Mouse (Mus musculus) embryonic facial prominence, embryonic 11.5 days (tissue): ENCODE measurements around the gene Cnnm4. TPM values are rescaled to one million over a fixed set of nuclear protein-coding genes. Genes with fewer than 3 reads are reported as not detected.

Experiments used
- ATAC-seq: fragments of 200-750 bp; cut with Nextera tagmentation; replicated peaks from 2 replicates; pipeline ENCODE4 v1.8.0; 2017; ENCODE audit warnings: low read depth; ENCODE audit not compliant: insufficient number of reproducible peaks, low FRiP score, low TSS enrichment
- DNase-seq: peaks from one replicate; pipeline ENCODE4 v3.0.0-alpha.2; 2015; ENCODE audit warnings: low spot score
- H3K27ac ChIP-seq: fragments of 300-500 bp; sonication (generic); replicated peaks from 2 replicates; pipeline ENCODE4 v1.5.1; 2014; ENCODE audit warnings: mild to moderate bottlenecking, low read depth, low read length, control low read depth
- H3K27me3 ChIP-seq: fragments of 300-500 bp; sonication (generic); 2 replicates; pipeline ENCODE4 v1.6.1; 2014; ENCODE audit warnings: mild to moderate bottlenecking, low read length, moderate library complexity, mixed read lengths; ENCODE audit not compliant: control insufficient read depth, insufficient read depth
- H3K36me3 ChIP-seq: fragments of 300-500 bp; sonication (generic); replicated peaks from 2 replicates; pipeline ENCODE4 v1.6.1; 2014; ENCODE audit warnings: low read depth, mild to moderate bottlenecking, low read length, moderate library complexity, mixed read lengths; ENCODE audit not compliant: control insufficient read depth, insufficient read depth
- H3K4me1 ChIP-seq: fragments of 300-500 bp; sonication (generic); 2 replicates; pipeline ENCODE4 v1.6.1; 2014; ENCODE audit warnings: low read length, mixed read lengths; ENCODE audit not compliant: control insufficient read depth, insufficient read depth
- H3K4me2 ChIP-seq: fragments of 300-500 bp; sonication (generic); 2 replicates; pipeline ENCODE4 v1.6.1; 2014; ENCODE audit warnings: low read depth, mild to moderate bottlenecking, control low read depth, low read length, moderate library complexity
- H3K4me3 ChIP-seq: fragments of 300-500 bp; sonication (generic); 2 replicates; pipeline ENCODE4 v1.5.1; 2014; ENCODE audit warnings: low read depth, low read length, control low read depth
- H3K9ac ChIP-seq: fragments of 300-500 bp; sonication (generic); replicated peaks from 2 replicates; pipeline ENCODE4 v1.6.1; 2014; ENCODE audit warnings: mild to moderate bottlenecking, control low read depth, low read length
- H3K9me3 ChIP-seq: fragments of 300-500 bp; sonication (generic); replicated peaks from 2 replicates; pipeline ENCODE4 v1.6.1; 2016; ENCODE audit warnings: mild to moderate bottlenecking, low read length, inconsistent platforms, mixed read lengths; ENCODE audit not compliant: control insufficient read depth
- WGBS: fragments of 180-500 bp; shearing (Covaris S2); extraction: QIAGEN DNeasy Blood & Tissue Kit; methylation state at CpG from one replicate; pipeline ENCODE4 v1.1.7; 2014; 5-methylcytosine and 5-hydroxymethylcytosine counted together
- polyA plus RNA-seq: library from polyadenylated mRNA; unstranded; fragments of >200 nt; fragmentation: Nextera tagmentation; extraction: Ambion mirVana; gene quantifications from 2 replicates; pipeline ENCODE4 v1.2.1, GENCODE M21; 2014

The Cnnm4 gene
- polyA plus RNA-seq, 1 experiment from 2014 or later: 12.8 TPM

GRCm38 (mm10) chr1:36476426-36476825 lies 5.0 kb downstream of the Cnnm4 start:
- Histone ChIP-seq H3K9me3 (no peaks in the 10 kb centered on the region), H3K9ac (no peak overlapping the region), H3K36me3 (no peaks in the 10 kb centered on the region), H3K4me1 (peaks cover 8% of the 10 kb centered on the region), H3K27me3 (no peaks in the 10 kb centered on the region), H3K4me2 (no peak overlapping the region), H3K4me3 (no peak overlapping the region), H3K27ac (no peak overlapping the region)
- WGBS: 77% methylated on average over 7 of the region's 7 CpGs
- no peak for DNase-seq
- ATAC-seq: no peak

GRCm38 (mm10) chr1:36478343-36478795 lies 6.9 kb downstream of the Cnnm4 start:
- Histone ChIP-seq H3K4me1 (peaks cover 5% of the 10 kb centered on the region; the same call in 1 of the 2 replicates), H3K9me3 (no peaks in the 10 kb centered on the region), H3K9ac (no peak overlapping the region), H3K4me3 (no peak overlapping the region), H3K36me3 (no peaks in the 10 kb centered on the region), H3K27me3 (no peaks in the 10 kb centered on the region), H3K4me2 (no peak overlapping the region), H3K27ac (no peak overlapping the region)
- DNase-seq: no peak
- 66% methylated on average over 2 of the region's 2 CpGs for whole genome bisulfite sequencing
- ATAC-seq: no peak

GRCm38 (mm10) chr1:36479903-36480899 lies 8.8 kb downstream of the Cnnm4 start:
- H3K27me3 ChIP-seq: no peaks in the 10 kb centered on the region
- H3K9ac ChIP-seq: no peak overlapping the region
- no peak overlapping the region for H3K4me3 ChIP-seq
- ATAC-seq: no peak
- DNase-seq: no peak
- WGBS: 92% methylated on average over 12 of the region's 12 CpGs
- no peaks in the 10 kb centered on the region for H3K36me3 ChIP-seq
- H3K9me3 ChIP-seq: no peaks in the 10 kb centered on the region
- H3K27ac ChIP-seq: no peak overlapping the region
- no peaks in the 10 kb centered on the region for H3K4me1 ChIP-seq
- no peak overlapping the region for H3K4me2 ChIP-seq

- Histone ChIP-seq H3K4me1 (no peaks in the 10 kb centered on the region), H3K4me3 (no peak overlapping the region), H3K9me3 (no peaks in the 10 kb centered on the region), H3K27ac (no peak overlapping the region), H3K4me2 (no peak overlapping the region), H3K36me3 (no peaks in the 10 kb centered on the region), H3K27me3 (no peaks in the 10 kb centered on the region), H3K9ac (no peak overlapping the region)
- DNase-seq (no peak), ATAC-seq (no peak)
- 34% methylated on average over 4 of the region's 4 CpGs for WGBS
These were observed 12.4 kb downstream of the Cnnm4 start for GRCm38 (mm10) chr1:36483825-36484224.

- ATAC-seq: no peak
These were observed 13.7 kb downstream of the Cnnm4 start for GRCm38 (mm10) chr1:36485080-36485479.

GRCm38 (mm10) chr1:36487111-36487510 lies 15.7 kb downstream of the Cnnm4 start:
- H3K4me3 ChIP-seq: no peak overlapping the region
- no peak overlapping the region for H3K27ac ChIP-seq
- no peaks in the 10 kb centered on the region for H3K4me1 ChIP-seq
- no peak for ATAC-seq
- no peak overlapping the region for H3K4me2 ChIP-seq
- no peaks in the 10 kb centered on the region for H3K27me3 ChIP-seq
- no peaks in the 10 kb centered on the region for H3K36me3 ChIP-seq
- WGBS: 75% methylated on average over 9 of the region's 9 CpGs
- DNase-seq: no peak
- no peaks in the 10 kb centered on the region for H3K9me3 ChIP-seq
- no peak overlapping the region for H3K9ac ChIP-seq

More at GRCm38 (mm10) chr1:36485080-36485479, 13.7 kb downstream of the Cnnm4 start:
- H3K4me3 ChIP-seq: no peak overlapping the region
- DNase-seq: no peak
- H3K27ac ChIP-seq: no peak overlapping the region
- 76% methylated on average over 7 of the region's 7 CpGs for WGBS
- no peak overlapping the region for H3K9ac ChIP-seq
- no peaks in the 10 kb centered on the region for H3K9me3 ChIP-seq
- no peaks in the 10 kb centered on the region for H3K36me3 ChIP-seq
- no peaks in the 10 kb centered on the region for H3K4me1 ChIP-seq
- H3K27me3 ChIP-seq: no peaks in the 10 kb centered on the region
- no peak overlapping the region for H3K4me2 ChIP-seq

- Histone ChIP-seq H3K4me3 (no peak overlapping the region), H3K27ac (no peak overlapping the region), H3K4me2 (no peak overlapping the region), H3K36me3 (no peaks in the 10 kb centered on the region), H3K4me1 (no peaks in the 10 kb centered on the region), H3K27me3 (no peaks in the 10 kb centered on the region), H3K9ac (no peak overlapping the region), H3K9me3 (no peaks in the 10 kb centered on the region)
- no peak for DNase-seq
- ATAC-seq: no peak
- 68% methylated on average over 6 of the region's 6 CpGs for WGBS
These were observed 18.2 kb downstream of the Cnnm4 start for GRCm38 (mm10) chr1:36489661-36490060.
